Mouse (Mus musculus): ENCODE data around the gene Vash1.

DNA sequence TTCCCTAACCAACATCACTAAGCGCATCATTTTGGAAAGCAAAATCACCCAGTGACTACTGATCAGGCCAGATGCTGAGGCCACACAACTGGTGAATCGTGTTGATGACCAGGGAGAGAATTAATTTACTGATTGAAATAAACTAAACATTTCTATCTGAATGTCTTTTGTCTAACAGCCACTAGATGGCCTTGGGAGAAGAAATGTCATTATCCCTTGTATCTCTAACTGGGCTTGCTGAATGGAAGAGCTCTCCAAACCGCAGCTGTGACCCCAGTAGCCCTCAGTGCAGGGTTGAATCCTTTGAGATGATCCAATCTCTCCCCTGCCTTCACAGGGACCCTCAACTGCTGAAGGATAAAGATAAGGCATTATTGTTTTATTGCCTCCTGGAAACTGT is 12.8 kb upstream of the Vash1 start:
- no peak for TF ChIP-seq CTCF (IDR thresholded peaks at IDR 0.05; ENCODE audit: borderline replicate concordance, insufficient read depth, low read length)
- TF ChIP-seq POLR2A (IDR thresholded peaks at IDR 0.05; ENCODE audit: low read depth, low read length) = no peak
